18 mouse cellular contexts compared by ENCODE assay signal in the genomic region with DNA sequence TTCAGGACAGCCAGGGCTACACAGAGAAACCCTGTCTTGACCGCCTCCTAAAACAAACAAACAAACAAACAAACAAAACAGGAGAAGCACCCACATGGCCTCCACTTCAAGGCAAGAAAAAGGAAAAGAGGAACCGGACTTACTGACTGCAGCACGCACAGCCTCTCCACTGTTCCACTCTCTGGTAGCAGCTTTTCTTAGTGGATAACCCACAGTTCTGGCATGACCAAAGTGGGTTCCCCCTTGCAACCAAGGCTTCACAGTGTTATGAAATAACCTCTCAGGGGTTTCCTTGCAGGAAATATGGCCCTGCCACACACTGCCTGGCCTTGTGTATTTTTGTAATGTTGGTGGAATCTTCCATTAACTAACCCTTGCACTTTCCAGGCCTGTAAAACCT. TPM values are rescaled to one million over a fixed set of nuclear protein-coding genes. Genes with fewer than 3 reads are reported as not detected.
"Had no signal": no experiment of that assay in that cellular context is flagged by ENCODE, and none has a peak within 500 bp of the region (broad histone marks: within the 10 kb centered on the region; RNA-seq: fewer than 3 reads in every experiment).

No protein-coding gene starts in this region.

- H3K36me3 ChIP-seq: limb, embryonic 12.5 days; lung, embryonic 15.5 days; midbrain, embryonic 12.5 days; neural tube, embryonic 13.5 days had no signal

- H3K4me2 ChIP-seq: limb, embryonic 12.5 days; lung, embryonic 15.5 days; midbrain, embryonic 12.5 days; neural tube, embryonic 13.5 days had no signal

- H3K4me1 ChIP-seq: limb, embryonic 12.5 days; neural tube, embryonic 13.5 days had no signal

- H3K27ac ChIP-seq: limb, embryonic 12.5 days; liver, embryonic 14.5 days; lung, embryonic 15.5 days; macrophage; midbrain, embryonic 12.5 days; neural tube, embryonic 13.5 days had no signal

- DNase-seq: kidney, postnatal 25 days; layer of hippocampus, adult 9-11 months; layer of hippocampus, postnatal 36 days; lung, postnatal 14 days; right cerebral cortex, postnatal 14 days; thymus, adult 2 months; thymus, postnatal 25 days had no signal

- H3K4me3 ChIP-seq: limb, embryonic 12.5 days; lung, embryonic 15.5 days; midbrain, embryonic 12.5 days; neural tube, embryonic 13.5 days had no signal

- ATAC-seq: inflammation-experienced regulatory T-cells, adult 6 months; midbrain, embryonic 16.5 days had no signal

- H3K9ac ChIP-seq: limb, embryonic 12.5 days; liver, embryonic 14.5 days; lung, embryonic 15.5 days; midbrain, embryonic 12.5 days; neural tube, embryonic 13.5 days had no signal

RNA-seq across cellular contexts. Expression of a gene that starts 4.8 kb away (rescaled TPM):
- total RNA-seq: megakaryocyte-erythroid progenitor cell, adult 5-6 weeks had no signal
- polyA plus RNA-seq: inflammation-experienced regulatory T-cells, adult 6 months; macrophage had no signal

RNA-seq across cellular contexts. Expression of a gene that starts 24.2 kb away (rescaled TPM):
- total RNA-seq: megakaryocyte-erythroid progenitor cell, adult 5-6 weeks had no signal
- polyA plus RNA-seq: kidney, embryonic 16.5 days; limb, embryonic 12.5 days; lung, embryonic 15.5 days; macrophage; neural tube, embryonic 13.5 days; stomach, embryonic 14.5 days had no signal
